Mouse (Mus musculus): ENCODE results near the gene Calr.

GRCm38 (mm10) chr8:84814555-84815441 is 31.9 kb downstream of the Calr start:
- no peak for TF ChIP-seq CTCF (IDR thresholded peaks at IDR 0.05; ENCODE audit: low read depth, low read length)
- TF ChIP-seq POLR2A (IDR thresholded peaks at IDR 0.05; ENCODE audit: extremely low read depth, insufficient read depth, low read length) = no peak
